Mouse (Mus musculus) stomach, postnatal 0 days (tissue): ENCODE data around the gene Adk. TPM values are rescaled to one million over a fixed set of nuclear protein-coding genes. Genes with fewer than 3 reads are reported as not detected.

Experiments used
- ATAC-seq: fragments of 200-750 bp; cut with Nextera tagmentation; 2 replicates; pipeline ENCODE4 v1.8.0; 2017; ENCODE audit not compliant: low FRiP score, low TSS enrichment
- DNase-seq: peaks from one replicate; pipeline ENCODE4 v3.0.0-alpha.2; 2016; ENCODE audit warnings: low spot score
- H3K27ac ChIP-seq: fragments of 300-500 bp; sonication (generic); replicated peaks from 2 replicates; pipeline ENCODE4 v1.5.1; 2014; ENCODE audit warnings: mild to moderate bottlenecking, control low read depth
- H3K27me3 ChIP-seq: fragments of 300-500 bp; sonication (generic); 2 replicates; pipeline ENCODE4 v1.6.1; 2014; ENCODE audit warnings: low read length; ENCODE audit not compliant: control insufficient read depth, insufficient read depth
- H3K36me3 ChIP-seq: fragments of 300-500 bp; sonication (generic); 2 replicates; pipeline ENCODE4 v1.6.1; 2014; ENCODE audit warnings: low read length, mixed read lengths; ENCODE audit not compliant: control insufficient read depth, insufficient read depth
- H3K4me1 ChIP-seq: fragments of 300-500 bp; sonication (generic); replicated peaks from 2 replicates; pipeline ENCODE4 v1.6.1; 2014; ENCODE audit warnings: antibody characterized with exemption; ENCODE audit not compliant: control insufficient read depth, insufficient read depth
- H3K4me2 ChIP-seq: fragments of 300-500 bp; sonication (generic); replicated peaks from 2 replicates; pipeline ENCODE4 v1.6.1; 2014; ENCODE audit warnings: low read depth, mild to moderate bottlenecking, control low read depth, moderate library complexity
- H3K4me3 ChIP-seq: fragments of 300-500 bp; sonication (generic); 2 replicates; pipeline ENCODE4 v1.5.1; 2014; ENCODE audit warnings: low read depth, low read length, control low read depth
- H3K9ac ChIP-seq: fragments of 300-500 bp; sonication (generic); 2 replicates; pipeline ENCODE4 v1.6.1; 2014; ENCODE audit warnings: mild to moderate bottlenecking, low read length, control low read depth, mixed read lengths
- H3K9me3 ChIP-seq: fragments of 300-500 bp; sonication (generic); 2 replicates; pipeline ENCODE4 v1.6.1; 2016; ENCODE audit warnings: low read length; ENCODE audit not compliant: control insufficient read depth
- CTCF ChIP-seq: IDR thresholded peaks from 2 replicates; pipeline ENCODE4 v1.5.1; 2016; ENCODE audit warnings: antibody characterized with exemption, low read depth, mild to moderate bottlenecking, moderate library complexity
- EP300 ChIP-seq: optimal IDR thresholded peaks from 2 replicates; pipeline ENCODE3; 2016; ENCODE audit warnings: antibody characterized with exemption
- WGBS: fragments of 180-500 bp; shearing (Covaris S2); extraction: QIAGEN DNeasy Blood & Tissue Kit; methylation state at CpG from one replicate; pipeline ENCODE4 v1.1.7; 2014; 5-methylcytosine and 5-hydroxymethylcytosine counted together
- polyA plus RNA-seq: library from polyadenylated mRNA; unstranded; fragments of >200 nt; fragmentation: Nextera tagmentation; extraction: Ambion mirVana; gene quantifications from 2 replicates; pipeline ENCODE4 v1.2.1, GENCODE M21; 2015

Gene Adk
- polyA plus RNA-seq, 1 experiment from 2014 or later = 106 TPM

DNA sequence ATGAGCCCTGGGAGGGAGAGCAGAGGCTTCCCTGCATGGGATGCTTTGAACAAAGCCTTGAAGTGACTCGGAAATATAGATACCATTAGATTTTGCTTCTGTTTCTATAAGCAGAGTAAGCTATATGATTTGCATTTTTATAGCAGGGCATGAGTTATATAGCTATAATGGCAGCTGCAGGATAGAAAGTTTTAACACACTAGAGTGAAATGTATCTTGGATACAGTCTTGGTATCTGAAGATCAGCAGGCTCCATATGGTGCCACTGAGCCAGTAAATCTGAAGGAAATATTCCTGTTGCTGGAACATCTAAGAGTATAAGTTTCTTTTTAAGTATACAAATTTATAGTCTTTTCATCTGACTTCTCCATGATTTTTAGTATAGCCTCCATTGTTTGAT, 288.8 kb downstream of the Adk start:
- Histone ChIP-seq H3K27me3 (no peaks in the 10 kb centered on the region), H3K27ac (no peak overlapping the region), H3K4me1 (no peaks in the 10 kb centered on the region), H3K4me2 (no peak overlapping the region), H3K9ac (no peak overlapping the region), H3K36me3 (no peaks in the 10 kb centered on the region), H3K9me3 (no peaks in the 10 kb centered on the region), H3K4me3 (no peak overlapping the region)
- ATAC-seq = no peak
- 83% methylated on average over 1 of the region's 1 CpGs for WGBS
- no peak for DNase-seq
- no peak for TF ChIP-seq EP300
- no peak for TF ChIP-seq CTCF

DNA sequence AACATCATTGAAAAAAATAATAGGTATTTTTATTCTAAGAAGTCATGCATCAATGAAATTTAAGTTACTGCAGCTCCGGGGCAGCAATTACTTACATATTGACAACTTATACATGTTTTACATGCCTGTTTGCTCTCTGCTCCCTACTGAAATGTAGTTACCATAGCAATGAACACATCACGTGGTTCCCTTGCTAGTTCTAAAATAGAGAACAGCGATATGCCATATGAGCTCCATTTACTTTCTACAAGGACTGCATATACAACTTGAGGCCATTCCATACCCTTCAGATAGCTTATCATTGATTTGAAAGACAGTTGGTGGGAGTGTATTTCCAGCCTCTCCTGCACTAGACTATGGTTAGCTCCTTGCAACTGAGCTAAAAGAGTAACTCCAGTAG, 290.6 kb downstream of the Adk start:
- Histone ChIP-seq H3K9me3 (no peaks in the 10 kb centered on the region), H3K36me3 (no peaks in the 10 kb centered on the region), H3K4me2 (no peak overlapping the region), H3K4me1 (no peaks in the 10 kb centered on the region), H3K4me3 (no peak overlapping the region), H3K9ac (no peak overlapping the region), H3K27me3 (no peaks in the 10 kb centered on the region), H3K27ac (no peak overlapping the region)
- ATAC-seq = no peak
- no peak for DNase-seq
- TF ChIP-seq CTCF = no peak
- no peak for TF ChIP-seq EP300
- 75% methylated on average over 3 of the region's 3 CpGs for WGBS

DNA sequence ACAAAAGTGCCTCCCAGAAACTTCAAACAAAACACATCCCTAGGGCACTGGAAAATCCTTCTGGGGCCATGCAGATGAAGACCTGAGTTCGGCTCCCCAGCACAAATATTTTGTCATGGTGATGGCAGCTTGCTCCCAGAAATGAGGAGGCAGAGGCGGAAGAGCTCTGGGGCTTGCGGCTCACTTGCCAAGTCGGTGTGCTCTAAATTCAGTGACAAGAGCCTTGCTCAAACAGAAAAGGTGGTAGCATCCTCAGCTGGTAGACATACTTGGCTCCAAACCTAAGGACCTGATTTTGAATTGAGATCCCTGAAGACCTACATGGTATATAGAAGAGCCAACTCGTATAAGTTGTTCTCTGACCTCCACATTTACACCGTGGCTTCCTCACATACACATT, 292.5 kb downstream of the Adk start:
- DNase-seq = no peak

DNA sequence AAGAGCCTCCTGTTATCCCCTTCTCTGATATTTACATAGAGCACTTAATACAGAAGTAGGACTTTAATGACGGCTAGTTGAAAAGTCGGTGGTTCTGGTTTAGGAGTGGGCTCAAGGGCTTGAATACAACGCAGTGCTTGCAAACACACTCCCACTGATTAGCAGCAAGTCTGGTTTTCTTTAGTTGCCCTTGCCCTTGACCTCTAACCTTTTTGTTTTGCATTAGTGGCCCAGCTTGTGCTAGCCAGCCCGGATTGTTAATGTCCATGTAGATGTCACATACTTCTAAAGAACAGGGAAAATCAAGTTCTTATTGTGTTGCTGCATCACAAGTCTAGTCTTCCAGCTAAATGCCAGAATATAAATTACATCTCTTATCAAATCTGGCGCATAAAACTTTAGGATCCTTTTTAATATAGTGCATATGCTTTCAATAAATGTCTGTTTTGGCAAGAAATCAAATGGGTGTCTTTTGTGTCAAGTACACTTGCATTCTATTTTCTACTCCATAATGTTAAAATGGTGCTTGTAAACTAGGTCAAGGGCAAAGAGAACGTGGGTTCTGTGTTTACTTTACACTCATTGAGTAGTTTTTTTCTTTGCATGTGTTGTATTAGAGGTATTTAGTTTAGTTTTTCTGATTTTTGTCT, 296.4 kb downstream of the Adk start:
- no peak for ATAC-seq
- no peak for DNase-seq
- 48% methylated on average over 6 of the region's 6 CpGs for WGBS

More for the DNA sequence above, 292.5 kb downstream of the Adk start:
- ATAC-seq = no peak
- Histone ChIP-seq H3K36me3 (no peaks in the 10 kb centered on the region), H3K4me3 (no peak overlapping the region), H3K4me1 (no peaks in the 10 kb centered on the region), H3K9me3 (no peaks in the 10 kb centered on the region), H3K27ac (no peak overlapping the region), H3K27me3 (no peaks in the 10 kb centered on the region), H3K9ac (no peak overlapping the region), H3K4me2 (no peak overlapping the region)
- WGBS = 89% methylated on average over 6 of the region's 6 CpGs
- TF ChIP-seq EP300 = no peak
- TF ChIP-seq CTCF = no peak

DNA sequence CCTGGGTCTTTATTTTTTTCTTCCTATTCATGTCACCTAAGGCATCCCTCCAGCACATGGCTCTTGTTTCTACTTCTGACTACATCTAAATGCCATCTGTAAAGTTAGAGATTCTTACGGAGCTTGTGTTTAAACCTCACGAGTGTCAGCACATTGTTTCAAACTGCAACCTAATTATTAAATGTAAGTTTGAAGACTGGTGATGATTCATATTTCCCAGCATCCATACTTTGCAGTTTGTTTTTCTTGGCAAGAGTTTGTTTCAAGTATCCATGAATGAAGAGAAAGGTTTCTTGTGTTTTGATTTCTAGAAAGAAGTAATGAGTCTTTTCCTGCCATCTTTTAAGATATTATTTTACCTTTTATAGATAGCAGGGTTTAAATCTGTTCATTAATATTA, 299.3 kb downstream of the Adk start:
- Histone ChIP-seq H3K4me1 (no peaks in the 10 kb centered on the region), H3K4me2 (no peak overlapping the region), H3K27ac (no peak overlapping the region), H3K9me3 (no peaks in the 10 kb centered on the region), H3K36me3 (no peaks in the 10 kb centered on the region), H3K9ac (no peak overlapping the region), H3K27me3 (no peaks in the 10 kb centered on the region), H3K4me3 (no peak overlapping the region)
- DNase-seq = no peak
- no peak for TF ChIP-seq EP300
- no peak for TF ChIP-seq CTCF
- no peak for ATAC-seq
- WGBS = 50% methylated on average over 2 of the region's 2 CpGs

More for the DNA sequence above, 296.4 kb downstream of the Adk start:
- Histone ChIP-seq H3K4me3 (no peak overlapping the region), H3K4me2 (no peak overlapping the region), H3K36me3 (no peaks in the 10 kb centered on the region), H3K9ac (no peak overlapping the region), H3K4me1 (no peaks in the 10 kb centered on the region), H3K27ac (no peak overlapping the region), H3K9me3 (no peaks in the 10 kb centered on the region), H3K27me3 (no peaks in the 10 kb centered on the region)
- no peak for TF ChIP-seq CTCF

DNA sequence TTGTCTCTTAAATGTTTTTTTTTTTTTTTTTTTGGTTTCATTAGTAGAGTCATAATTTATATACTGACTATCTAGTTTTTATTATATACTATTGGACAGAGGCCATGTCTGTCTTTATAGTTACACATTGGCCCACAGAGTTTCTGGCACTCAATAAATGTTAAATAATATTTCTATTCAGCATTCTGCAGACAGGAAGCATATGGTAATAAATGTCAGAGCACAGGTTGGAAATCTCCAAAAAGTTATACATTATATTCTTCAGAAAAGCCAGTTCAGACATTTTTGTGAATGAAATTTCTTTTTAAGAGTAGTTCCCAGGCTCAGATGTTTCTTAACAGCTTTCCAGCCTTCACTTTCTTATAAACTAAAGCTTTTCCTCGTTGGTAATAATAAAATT, 303.9 kb downstream of the Adk start:
- DNase-seq = no peak
- no peak for ATAC-seq

More for the DNA sequence above, 303.9 kb downstream of the Adk start:
- H3K27me3 ChIP-seq = no peaks in the 10 kb centered on the region
- no peak overlapping the region for H3K4me3 ChIP-seq
- H3K9me3 ChIP-seq = no peaks in the 10 kb centered on the region
- 41% methylated on average over 1 of the region's 1 CpGs for WGBS
- no peak overlapping the region for H3K27ac ChIP-seq
- no peak overlapping the region for H3K9ac ChIP-seq
- no peaks in the 10 kb centered on the region for H3K36me3 ChIP-seq
- no peak overlapping the region for H3K4me2 ChIP-seq
- TF ChIP-seq CTCF (no peak), EP300 (no peak)
- H3K4me1 ChIP-seq = no peaks in the 10 kb centered on the region
